ENCODE assay signal across 8 mouse cellular contexts in the genomic region with DNA sequence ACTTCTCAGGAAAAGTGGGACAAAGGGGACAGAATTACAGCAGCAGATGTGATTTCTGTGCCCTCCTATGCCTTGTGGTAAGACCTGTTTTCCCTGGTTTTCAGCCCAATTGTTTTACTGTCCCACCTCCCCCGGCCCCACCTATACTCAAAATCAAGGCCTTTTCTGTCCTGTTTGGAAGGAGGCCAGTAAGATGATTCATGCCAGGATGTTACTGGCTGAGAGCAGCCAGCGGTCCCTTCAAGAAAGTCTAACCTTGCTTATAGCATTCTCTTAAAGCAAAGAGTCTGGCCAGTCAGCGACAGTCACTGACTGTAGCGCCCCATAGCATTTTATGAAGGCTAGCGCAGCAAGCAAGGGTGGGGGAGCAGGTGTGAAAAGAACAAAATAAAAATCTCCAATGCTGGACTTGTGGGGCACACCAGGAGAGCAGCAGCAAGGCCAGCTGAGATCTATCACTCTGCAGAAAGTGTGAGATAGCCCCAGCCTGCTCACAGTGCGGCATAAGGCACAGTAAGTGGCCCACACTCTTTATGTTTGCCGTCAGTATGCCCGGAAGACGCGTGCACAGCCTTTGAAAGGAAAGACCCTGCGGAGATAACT. TPM values are rescaled to one million over a fixed set of nuclear protein-coding genes. Genes with fewer than 3 reads are reported as not detected.
DNase-seq lines count a peak whose midpoint lies in the region; ATAC-seq and TF ChIP-seq lines count a peak whose summit lies in the region.
"Had no signal": no experiment of that assay in that cellular context is flagged by ENCODE, and none has a peak within 500 bp of the region (broad histone marks: within the 10 kb centered on the region; RNA-seq: fewer than 3 reads in every experiment).

No protein-coding gene starts in this region.

- TF ChIP-seq EP300 in heart, adult 2 months (IDR thresholded peaks at IDR 0.05; ENCODE audit: insufficient read depth, low read depth, low read length), result peak; percentile 18; the same call in 1 of the 2 replicates

- H3K36me3 ChIP-seq in heart, adult 2 months (ENCODE audit: control insufficient read depth, insufficient read depth, low read length), result peaks cover 39% of the 10 kb centered on the region
- no peaks in the 10 kb centered on the region for H3K36me3 ChIP-seq in kidney, adult 2 months (ENCODE audit: control insufficient read depth, insufficient read depth, low read length)
- H3K36me3 ChIP-seq in neural tube, embryonic 14.5 days (ENCODE audit: control insufficient read depth, insufficient read depth, low read length), result no peaks in the 10 kb centered on the region

- H3K27ac ChIP-seq in heart, adult 2 months, result peak overlapping the region; percentile 93
- peak overlapping the region; percentile 73 for H3K27ac ChIP-seq in kidney, adult 2 months (ENCODE audit: insufficient read depth, low read depth, low read length)
- peak overlapping the region; percentile 48; the same call in 1 of the 2 replicates for H3K27ac ChIP-seq in neural tube, embryonic 14.5 days (ENCODE audit: low read depth, low read length)
- H3K27ac ChIP-seq: macrophage had no signal

- intact Hi-C loops in heart, adult 2 months (cut with DNase I), result loop anchor here (5.0 kb wide), 1 partner anchor 209 kb away; no protein-coding TSS in a partner anchor

- peak overlapping the region; percentile 19 for H3K9ac ChIP-seq in heart, adult 2 months (ENCODE audit: low read depth, low read length)
- no peak overlapping the region for H3K9ac ChIP-seq in neural tube, embryonic 14.5 days (replicated peaks; ENCODE audit: low read depth, low read length)

- no peak overlapping the region for H3K4me2 ChIP-seq in neural tube, embryonic 14.5 days (ENCODE audit: low read depth, low read length)

- 41% methylated on average over 11 of the region's 11 CpGs for whole genome bisulfite sequencing in heart, adult 2 months
- 68% methylated on average over 11 of the region's 11 CpGs for WGBS in kidney, adult 2 months
- WGBS in neural tube, embryonic 14.5 days, result 60% methylated on average over 11 of the region's 11 CpGs

- no peaks in the 10 kb centered on the region for H3K27me3 ChIP-seq in heart, adult 2 months (ENCODE audit: control insufficient read depth, insufficient read depth, low read length)
- no peaks in the 10 kb centered on the region for H3K27me3 ChIP-seq in kidney, adult 2 months (replicated peaks; ENCODE audit: control insufficient read depth, insufficient read depth, low read length)
- H3K27me3 ChIP-seq in neural tube, embryonic 14.5 days (ENCODE audit: control insufficient read depth, insufficient read depth, low read length), result no peaks in the 10 kb centered on the region

- no peaks in the 10 kb centered on the region for H3K9me3 ChIP-seq in neural tube, embryonic 14.5 days (ENCODE audit: control insufficient read depth, low read length)

- no peak for TF ChIP-seq CTCF in heart, adult 2 months (IDR thresholded peaks at IDR 0.05)
- no peak for TF ChIP-seq CTCF in kidney, adult 2 months (conservative IDR thresholded peaks at IDR 0.05; ENCODE audit: insufficient read depth, insufficient read length, low read depth, low read length)

- H3K79me2 ChIP-seq in heart, adult 2 months (replicated peaks; ENCODE audit: control insufficient read depth, insufficient read depth, low read length), result peaks cover 3% of the 10 kb centered on the region; the same call in 1 of the 2 replicates

- H3K4me3 ChIP-seq in heart, adult 2 months, result peak overlapping the region; percentile 30
- H3K4me3 ChIP-seq in kidney, adult 2 months (ENCODE audit: insufficient read depth, low read depth, low read length), result no peak overlapping the region
- H3K4me3 ChIP-seq in neural tube, embryonic 14.5 days (ENCODE audit: low read depth, low read length), result no peak overlapping the region

- peak; percentile 32 for DNase-seq in 416B (ENCODE audit: low read depth)
- peak; percentile 15 for DNase-seq in CD4-positive, CD25-positive, alpha-beta regulatory T cell, adult 2 months (ENCODE audit: low read depth, low spot score)
- DNase-seq in heart, adult 2 months, result peak in 1 of 2 experiments; percentile 53
- peak; percentile 89 for DNase-seq in kidney, adult 2 months
- no peak for DNase-seq in left cerebral cortex, adult 9 months (ENCODE audit: low spot score in 2 of 2)
- DNase-seq in layer of hippocampus, adult 9-10 months (ENCODE audit: low spot score), result no peak

- ATAC-seq in neural tube, embryonic 14.5 days (ENCODE audit: low read depth), result no peak

- no peak for TF ChIP-seq POLR2A in heart, adult 2 months (IDR thresholded peaks at IDR 0.05; ENCODE audit: insufficient read depth, low read depth, low read length)
- no peak for TF ChIP-seq POLR2A in kidney, adult 2 months (IDR thresholded peaks at IDR 0.05; ENCODE audit: low read depth, low read length)

- peaks cover 37% of the 10 kb centered on the region for H3K4me1 ChIP-seq in heart, adult 2 months (ENCODE audit: control insufficient read depth, insufficient read depth, low read length)
- peaks cover 13% of the 10 kb centered on the region for H3K4me1 ChIP-seq in kidney, adult 2 months (ENCODE audit: control insufficient read depth, insufficient read depth, low read length)
- H3K4me1 ChIP-seq in neural tube, embryonic 14.5 days (ENCODE audit: control insufficient read depth, insufficient read depth, low read length), result no peaks in the 10 kb centered on the region

RNA-seq across cellular contexts. Expression of a gene that starts 47.8 kb away (rescaled TPM):
- 100 to 1,000 TPM; 244 to 277 TPM for total RNA-seq in heart, adult 2 months (2021)
- polyA plus RNA-seq in heart, adult 2 months (2012; rRNA removed), result 115 and 119 TPM in 2 replicates
- polyA plus RNA-seq in kidney, adult 2 months (2012; rRNA removed), result 75.9 and 108 TPM in 2 replicates
- 6.6 and 11.7 TPM in 2 replicates for polyA plus RNA-seq in neural tube, embryonic 14.5 days (2014; fragmentation: Nextera tagmentation; extraction: Ambion mirVana)

Comparison
In these comparisons a context has a peak if more than half of its experiments do, and no peak if none do; other contexts are left out.
1. DNase-seq: peak in 416B (single experiment), CD4-positive, CD25-positive, alpha-beta regulatory T cell, adult 2 months (single experiment) and kidney, adult 2 months (single experiment); none in left cerebral cortex, adult 9 months (0 of 2) and layer of hippocampus, adult 9-10 months (single experiment).
2. Peak in every context shown above with its lines, with median percentiles within 50 percentile points of each other: H3K27ac ChIP-seq.